Mouse (Mus musculus) hindbrain, postnatal 0 days (tissue): Measurements from ENCODE around the gene Mblac1. TPM values are rescaled to one million over a fixed set of nuclear protein-coding genes. Genes with fewer than 3 reads are reported as not detected.
A peak's percentile ranks its signal among the peaks of the same experiment; 100 is the strongest.

Experiments used
- ATAC-seq: fragments of 200-750 bp; cut with Nextera tagmentation; 2 replicates; pipeline ENCODE4 v1.8.0; 2017; ENCODE audit warnings: mild to moderate bottlenecking, moderate TSS enrichment, moderate library complexity
- DNase-seq: peaks from one replicate; pipeline ENCODE4 v3.0.0-alpha.2; 2015; ENCODE audit warnings: low spot score
- H3K27ac ChIP-seq: fragments of 300-500 bp; sonication (generic); 2 replicates; pipeline ENCODE4 v1.5.1; 2014; ENCODE audit warnings: mild to moderate bottlenecking
- H3K27me3 ChIP-seq: fragments of 300-500 bp; sonication (generic); 2 replicates; pipeline ENCODE4 v1.6.1; 2014; ENCODE audit warnings: low read length, mixed read lengths; ENCODE audit not compliant: insufficient read depth
- H3K36me3 ChIP-seq: fragments of 300-500 bp; sonication (generic); 2 replicates; pipeline ENCODE4 v1.6.1; 2014; ENCODE audit warnings: low read length, mixed read lengths; ENCODE audit not compliant: insufficient read depth
- H3K4me1 ChIP-seq: fragments of 300-500 bp; sonication (generic); 2 replicates; pipeline ENCODE4 v1.6.1; 2014; ENCODE audit warnings: antibody characterized with exemption, low read length, mixed read lengths; ENCODE audit not compliant: insufficient read depth
- H3K4me2 ChIP-seq: fragments of 300-500 bp; sonication (generic); 2 replicates; pipeline ENCODE4 v1.6.1; 2014; ENCODE audit warnings: low read depth, mild to moderate bottlenecking, low read length, moderate library complexity, mixed read lengths
- H3K4me3 ChIP-seq: fragments of 300-500 bp; sonication (generic); 2 replicates; pipeline ENCODE4 v1.5.1; 2014; ENCODE audit warnings: low read length
- H3K9ac ChIP-seq: fragments of 300-500 bp; sonication (generic); replicated peaks from 2 replicates; pipeline ENCODE4 v1.6.1; 2014; ENCODE audit warnings: mild to moderate bottlenecking, low read length, moderate library complexity, mixed read lengths
- H3K9me3 ChIP-seq: fragments of 300-500 bp; sonication (generic); 2 replicates; pipeline ENCODE4 v1.6.1; 2016; ENCODE audit warnings: low read length, mixed read lengths
- CTCF ChIP-seq: IDR thresholded peaks from 2 replicates; pipeline ENCODE4 v1.5.1; 2016; ENCODE audit warnings: antibody characterized with exemption, control low read depth, low read depth
- WGBS: fragments of 180-500 bp; shearing (Covaris S2); extraction: QIAGEN DNeasy Blood & Tissue Kit; methylation state at CpG from one replicate; pipeline ENCODE4 v1.1.7; 2014; 5-methylcytosine and 5-hydroxymethylcytosine counted together
- polyA plus RNA-seq: library from polyadenylated mRNA; unstranded; fragments of >200 nt; fragmentation: Nextera tagmentation; extraction: Ambion mirVana; gene quantifications from 2 replicates; pipeline ENCODE4 v1.2.1, GENCODE M21; 2015
- total RNA-seq: library from RNA; depleted of rRNA; stranded (reverse); fragments of >200 nt; gene quantifications from 2 replicates; pipeline ENCODE4 v1.2.3, GENCODE M21; 2014; rRNA removed

Gene Mblac1
- total RNA-seq, result 9.5 and 16.5 TPM in 2 replicates
- polyA plus RNA-seq, result 9.3 and 10.6 TPM in 2 replicates

DNA sequence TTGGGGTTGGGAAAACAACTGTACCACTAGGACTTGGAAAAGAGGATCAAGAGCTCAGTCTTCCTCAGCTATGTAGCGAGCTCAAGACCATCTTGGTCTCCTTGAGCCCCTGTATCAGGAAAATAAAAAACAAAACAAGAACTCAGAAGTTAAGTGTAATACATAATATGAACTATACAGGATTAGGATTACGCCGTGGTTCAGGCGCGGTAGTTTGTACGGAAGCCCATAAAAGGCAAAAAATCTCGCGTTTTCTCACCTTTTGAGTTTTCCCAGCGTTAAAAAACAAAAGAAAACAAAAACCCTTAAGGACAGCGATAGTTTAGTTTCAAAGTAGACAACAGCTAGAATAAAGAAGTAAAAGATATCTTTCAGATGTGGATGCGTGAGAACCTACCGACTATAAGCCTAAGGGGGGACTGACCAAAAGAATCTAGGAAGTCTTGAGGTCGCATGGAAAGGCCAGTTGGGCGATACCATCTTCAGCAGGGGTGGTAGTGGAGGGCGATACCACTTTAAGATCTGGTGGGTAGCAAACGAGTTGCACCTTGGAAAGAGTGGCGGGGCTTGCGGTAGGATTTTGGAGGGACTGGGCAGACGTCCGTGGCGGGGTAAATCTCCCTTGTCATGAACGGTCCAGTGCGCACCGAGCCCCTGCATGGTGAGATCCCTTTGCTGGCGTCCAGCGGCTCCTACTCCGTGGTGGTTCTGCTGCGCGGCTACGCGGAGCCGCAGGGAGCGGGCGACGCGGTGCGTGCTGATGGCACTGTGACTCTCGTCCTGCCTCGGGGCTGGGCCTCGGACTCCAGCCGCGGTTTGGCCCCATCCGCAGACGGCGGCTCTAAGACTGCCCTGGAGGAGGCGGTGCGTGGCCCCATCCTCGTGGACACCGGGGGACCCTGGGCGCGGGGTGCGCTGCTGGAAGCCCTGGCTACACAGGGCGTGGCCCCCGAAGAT is at the start of gene Mblac1:
Gene Mblac1, plus strand, starts transcription at position 544 of the 957 bp plus-strand sequence.
- Histone ChIP-seq H3K4me3 (peak within 1 kb of the TSS; percentile 76), H3K4me2 (peak within 1 kb of the TSS; percentile 97)
- 0 out of 2 replicates have a peak, but pooled peaks have one; percentile 1 for TF ChIP-seq CTCF

DNA sequence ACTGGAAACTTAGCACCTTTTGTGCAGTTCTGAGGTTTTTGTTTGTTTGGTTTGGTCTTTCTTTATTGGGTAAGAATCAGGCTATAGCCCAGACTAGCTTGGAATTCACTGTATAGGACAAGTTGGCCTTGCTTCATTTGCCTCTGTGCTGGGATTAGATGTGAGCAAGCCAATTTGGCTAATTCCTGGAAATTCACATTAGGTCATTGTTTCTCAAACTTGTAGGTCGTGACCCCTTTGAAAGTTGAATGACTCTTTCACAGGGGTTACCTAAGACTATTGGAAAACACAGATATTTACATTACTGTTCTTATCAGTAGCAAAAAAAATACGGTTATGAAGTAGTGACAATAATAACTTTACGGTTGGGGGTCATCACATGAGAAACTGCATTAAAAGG is 39.7 kb upstream of the Mblac1 start:
- H3K36me3 ChIP-seq, result peaks cover 22% of the 10 kb centered on the region
- H3K9me3 ChIP-seq, result no peaks in the 10 kb centered on the region
- H3K9ac ChIP-seq, result peak overlapping the region; percentile 91
- H3K4me1 ChIP-seq, result 0 out of 2 replicates have a peak, but pooled peaks cover 6% of the 10 kb centered on the region
- no peaks in the 10 kb centered on the region for H3K27me3 ChIP-seq
- TF ChIP-seq CTCF, result no peak
- H3K27ac ChIP-seq, result peak overlapping the region; percentile 95; the same call in 1 of the 2 replicates
- H3K4me2 ChIP-seq, result peak overlapping the region; percentile 73
- WGBS, result 86% methylated on average over 3 of the region's 3 CpGs
- DNase-seq (no peak), ATAC-seq (no peak)
- peak overlapping the region; percentile 63 for H3K4me3 ChIP-seq

More for the DNA sequence above, at the start of gene Mblac1:
- H3K27me3 ChIP-seq, result no peaks in the 10 kb centered on the region
- H3K9me3 ChIP-seq, result no peaks in the 10 kb centered on the region
- H3K27ac ChIP-seq, result peak within 1 kb of the TSS; percentile 93
- peak within 1 kb of the TSS; percentile 68 for H3K9ac ChIP-seq
- no peaks in the 10 kb centered on the region for H3K4me1 ChIP-seq
- peak; percentile 86 for ATAC-seq
- peak; percentile 89 for DNase-seq
- 7% methylated on average over 54 of the region's 54 CpGs for WGBS
- H3K36me3 ChIP-seq, result 0 out of 2 replicates have a peak, but pooled peaks cover 4% of the 10 kb centered on the region

DNA sequence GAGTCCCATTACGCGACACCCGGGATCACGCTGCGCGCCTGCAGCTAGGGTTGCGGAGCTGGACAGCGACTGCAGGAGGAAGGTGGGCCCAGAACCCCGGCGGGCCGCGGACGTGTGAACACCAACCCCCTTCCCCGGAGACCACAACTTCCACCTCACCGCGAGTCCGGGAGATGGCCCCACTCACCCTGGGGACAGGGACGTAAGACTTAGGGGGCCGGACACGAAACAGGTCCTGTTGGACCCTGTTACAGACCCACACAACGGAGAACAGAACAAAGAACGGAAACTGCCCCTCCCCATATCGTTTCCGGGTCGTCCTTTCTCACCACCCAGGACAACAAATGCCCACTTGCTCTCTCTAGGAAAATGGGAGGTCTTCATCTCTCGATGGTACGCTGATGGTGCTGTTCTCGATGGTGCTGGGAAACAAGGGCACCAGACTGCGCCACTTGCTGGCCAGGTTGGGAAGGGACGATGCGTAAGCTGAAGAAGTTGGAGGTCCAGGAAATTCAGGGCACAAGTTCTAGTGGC is 38.6 kb upstream of the Mblac1 start, which contains the start of gene Zfp113:
Gene Zfp113, minus strand, starts transcription at position 302 of the 534 bp plus-strand sequence.
- H3K4me1 ChIP-seq, result 0 out of 2 replicates have a peak, but pooled peaks cover 6% of the 10 kb centered on the region
- DNase-seq, result peak; percentile 96
- TF ChIP-seq CTCF, result peak; percentile 94
- peak within 1 kb of the TSS; percentile 63 for H3K4me3 ChIP-seq
- H3K27me3 ChIP-seq, result no peaks in the 10 kb centered on the region
- ATAC-seq, result peak; percentile 98
- no peaks in the 10 kb centered on the region for H3K9me3 ChIP-seq
- H3K27ac ChIP-seq, result peak within 1 kb of the TSS; percentile 95
- H3K9ac ChIP-seq, result peak within 1 kb of the TSS; percentile 91
- H3K4me2 ChIP-seq, result peak within 1 kb of the TSS; percentile 73
- peaks cover 17% of the 10 kb centered on the region for H3K36me3 ChIP-seq
- under 1% methylated on average over 31 of the region's 31 CpGs for WGBS

DNA sequence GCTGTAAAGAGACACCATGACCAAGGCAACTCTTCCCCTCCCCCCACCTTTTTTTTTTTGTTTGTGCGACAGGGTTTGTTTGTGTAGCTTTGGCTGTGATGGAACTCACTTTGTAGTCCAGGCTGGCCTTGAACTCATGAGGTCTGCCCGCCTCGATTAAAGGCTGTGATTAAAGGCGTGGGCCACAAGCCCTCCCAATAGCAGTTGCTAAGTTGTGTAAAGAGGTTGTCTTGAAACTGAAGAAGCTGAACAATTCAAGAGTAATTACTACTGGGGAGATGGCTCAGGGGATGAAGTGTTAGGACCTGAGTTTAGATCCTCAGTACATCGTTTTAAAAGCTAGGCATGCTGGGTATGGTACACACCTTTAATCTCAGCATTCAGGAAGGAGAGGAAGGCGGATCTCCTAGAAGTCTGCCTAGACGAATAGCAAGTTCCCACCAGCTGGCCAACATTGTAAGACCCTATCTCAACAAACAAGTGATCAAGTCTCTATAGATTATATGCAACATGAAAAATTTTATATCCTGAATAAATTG is 33.8 kb upstream of the Mblac1 start:
- ATAC-seq (no peak), DNase-seq (no peak)

DNA sequence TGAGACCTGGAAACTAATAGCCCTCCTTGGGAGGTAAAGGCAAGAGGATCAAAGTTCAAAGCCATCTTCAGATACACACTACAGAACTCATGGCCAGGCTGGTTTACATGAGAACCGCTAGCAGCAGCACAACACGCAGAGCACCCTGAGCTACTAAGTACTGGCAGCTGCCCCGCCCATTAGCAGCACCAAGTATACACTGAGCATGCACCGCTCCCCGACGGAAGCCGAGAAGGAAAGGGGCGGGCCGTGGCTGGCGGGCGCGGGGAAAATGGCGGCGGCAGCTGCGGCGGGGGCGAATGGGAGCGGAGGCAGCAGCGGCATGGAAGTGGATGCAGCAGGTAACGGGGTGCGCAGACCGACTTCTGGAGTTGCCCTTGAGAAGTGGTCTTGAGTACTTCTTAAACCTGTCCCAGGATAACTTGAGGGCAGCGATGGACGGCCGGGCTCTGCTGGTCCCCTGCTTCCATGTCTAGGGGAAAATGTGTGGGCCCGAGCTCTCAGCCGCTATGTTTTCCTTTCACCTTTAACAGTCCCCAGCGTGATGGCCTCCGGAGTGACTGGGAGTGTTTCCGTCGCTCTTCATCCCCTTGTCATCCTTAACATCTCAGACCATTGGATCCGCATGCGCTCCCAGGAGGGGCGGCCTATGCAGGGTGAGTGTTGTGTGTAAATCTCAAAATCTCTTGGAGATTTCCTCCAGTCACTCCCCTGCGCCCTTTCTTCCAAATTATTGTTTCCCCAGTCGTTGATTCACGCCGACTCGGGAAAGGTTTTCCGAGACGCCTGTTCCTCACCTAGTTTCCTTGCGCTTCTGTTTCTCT is 33.1 kb upstream of the Mblac1 start, which contains the start of gene Cops6:
Gene Cops6, plus strand, starts transcription at position 230 of the 824 bp plus-strand sequence.
- DNase-seq (peak; percentile 95), ATAC-seq (peak; percentile 97)
- H3K9me3 ChIP-seq, result no peaks in the 10 kb centered on the region
- no peaks in the 10 kb centered on the region; the same call in 1 of the 2 replicates for H3K4me1 ChIP-seq
- TF ChIP-seq CTCF, result peak; percentile 19
- peak within 1 kb of the TSS; percentile 45 for H3K27ac ChIP-seq
- peak within 1 kb of the TSS; percentile 72 for H3K4me2 ChIP-seq
- peak within 1 kb of the TSS; percentile 66 for H3K9ac ChIP-seq
- peak within 1 kb of the TSS; percentile 50 for H3K4me3 ChIP-seq
- H3K27me3 ChIP-seq, result no peaks in the 10 kb centered on the region
- H3K36me3 ChIP-seq, result peaks cover 30% of the 10 kb centered on the region
- under 1% methylated on average over 41 of the region's 42 CpGs for WGBS

More for the DNA sequence above, 33.8 kb upstream of the Mblac1 start:
- Histone ChIP-seq H3K36me3 (peaks cover 22% of the 10 kb centered on the region), H3K9ac (peak overlapping the region; percentile 66), H3K9me3 (no peaks in the 10 kb centered on the region), H3K27ac (peak overlapping the region; percentile 45), H3K4me1 (no peaks in the 10 kb centered on the region; the same call in 1 of the 2 replicates), H3K4me2 (peak overlapping the region; percentile 72), H3K27me3 (no peaks in the 10 kb centered on the region), H3K4me3 (peak overlapping the region; percentile 50)
- no peak for TF ChIP-seq CTCF
- WGBS, result 65% methylated on average over 7 of the region's 7 CpGs
